Mouse (Mus musculus) lung, embryonic 15.5 days (tissue): ENCODE data around the gene Kcna3. TPM values are rescaled to one million over a fixed set of nuclear protein-coding genes. Genes with fewer than 3 reads are reported as not detected.
A peak's percentile ranks its signal among the peaks of the same experiment; 100 is the strongest.

Source experiments
- ATAC-seq: fragments of 200-750 bp; cut with Nextera tagmentation; 2 replicates; pipeline ENCODE4 v1.8.0; 2017; ENCODE audit warnings: moderate number of reproducible peaks, borderline replicate concordance; ENCODE audit not compliant: low FRiP score, low TSS enrichment; ENCODE audit errors: extremely low read depth
- H3K27ac ChIP-seq: fragments of 300-500 bp; sonication (generic); 2 replicates; pipeline ENCODE4 v1.5.1; 2015; ENCODE audit warnings: moderate library complexity, mild to moderate bottlenecking, inconsistent platforms
- H3K27me3 ChIP-seq: fragments of 300-500 bp; sonication (generic); 2 replicates; pipeline ENCODE4 v1.6.1; 2015; ENCODE audit warnings: inconsistent platforms
- H3K36me3 ChIP-seq: fragments of 300-500 bp; sonication (generic); 2 replicates; pipeline ENCODE4 v1.6.1; 2015; ENCODE audit warnings: inconsistent platforms
- H3K4me1 ChIP-seq: fragments of 300-500 bp; sonication (generic); 2 replicates; pipeline ENCODE4 v1.6.1; 2015; ENCODE audit warnings: inconsistent platforms
- H3K4me2 ChIP-seq: fragments of 300-500 bp; sonication (generic); 2 replicates; pipeline ENCODE4 v1.6.1; 2015; ENCODE audit warnings: inconsistent platforms, mild to moderate bottlenecking, moderate library complexity
- H3K4me3 ChIP-seq: fragments of 300-500 bp; sonication (generic); 2 replicates; pipeline ENCODE4 v1.5.1; 2015; ENCODE audit warnings: mild to moderate bottlenecking, inconsistent platforms
- H3K9ac ChIP-seq: fragments of 300-500 bp; sonication (generic); 2 replicates; pipeline ENCODE4 v1.6.1; 2015; ENCODE audit warnings: inconsistent platforms
- H3K9me3 ChIP-seq: fragments of 300-500 bp; sonication (generic); 2 replicates; pipeline ENCODE4 v1.6.1; 2016; ENCODE audit warnings: inconsistent platforms
- WGBS: fragments of 180-500 bp; shearing (Covaris S2); methylation state at CpG from one replicate; pipeline ENCODE4 v1.1.7; 2015; 5-methylcytosine and 5-hydroxymethylcytosine counted together
- polyA plus RNA-seq: library from polyadenylated mRNA; unstranded; fragments of >200 nt; fragmentation: Nextera tagmentation; extraction: Ambion mirVana; gene quantifications from 2 replicates; pipeline ENCODE4 v1.2.1, GENCODE M21; 2015

Kcna3 gene
- polyA plus RNA-seq, 1 experiment from 2014 or later = 3.5 TPM

DNA sequence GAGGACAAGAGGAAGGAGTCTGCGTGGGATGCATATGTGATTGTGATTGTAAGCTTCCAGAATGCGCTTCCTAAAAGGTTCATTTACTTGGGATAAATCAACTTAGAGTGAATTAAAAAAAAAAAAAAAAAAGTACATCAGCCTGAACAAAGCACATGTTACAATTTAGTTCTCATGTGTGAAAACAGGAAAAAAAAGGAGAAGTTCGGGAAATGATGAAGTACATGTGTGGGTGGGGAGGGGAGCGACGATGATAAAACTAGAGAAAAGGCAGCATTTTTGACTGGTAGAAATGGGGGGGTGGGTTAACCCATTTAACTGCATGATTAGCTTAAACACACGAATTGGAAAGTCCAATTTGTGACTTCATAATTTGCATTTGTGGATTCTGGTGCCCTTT, 31.3 kb downstream of the Kcna3 start:
- H3K4me1 ChIP-seq = no peaks in the 10 kb centered on the region
- no peaks in the 10 kb centered on the region for H3K9me3 ChIP-seq
- WGBS = 72% methylated on average over 6 of the region's 6 CpGs
- H3K4me2 ChIP-seq = no peak overlapping the region
- no peak overlapping the region for H3K9ac ChIP-seq
- no peak overlapping the region for H3K27ac ChIP-seq
- H3K27me3 ChIP-seq = no peaks in the 10 kb centered on the region
- H3K4me3 ChIP-seq = no peak overlapping the region
- ATAC-seq = no peak
- H3K36me3 ChIP-seq = no peaks in the 10 kb centered on the region

- no peak overlapping the region for H3K4me3 ChIP-seq
- WGBS = 56% methylated on average over 2 of the region's 2 CpGs
- no peak overlapping the region for H3K9ac ChIP-seq
- H3K9me3 ChIP-seq = no peaks in the 10 kb centered on the region
- no peaks in the 10 kb centered on the region for H3K36me3 ChIP-seq
- H3K4me1 ChIP-seq = no peaks in the 10 kb centered on the region
- H3K27ac ChIP-seq = no peak overlapping the region
- H3K4me2 ChIP-seq = no peak overlapping the region
- ATAC-seq = no peak
- no peaks in the 10 kb centered on the region for H3K27me3 ChIP-seq
Observed at GRCm38 (mm10) chr3:107073863-107074262, 37.9 kb downstream of the Kcna3 start.

GRCm38 (mm10) chr3:107075705-107076104, 39.7 kb downstream of the Kcna3 start:
- no peaks in the 10 kb centered on the region for H3K4me1 ChIP-seq
- H3K4me2 ChIP-seq = no peak overlapping the region
- 82% methylated on average over 1 of the region's 1 CpGs for WGBS
- ATAC-seq = no peak
- no peaks in the 10 kb centered on the region for H3K36me3 ChIP-seq
- no peak overlapping the region for H3K9ac ChIP-seq
- no peaks in the 10 kb centered on the region for H3K9me3 ChIP-seq
- no peaks in the 10 kb centered on the region for H3K27me3 ChIP-seq
- H3K4me3 ChIP-seq = no peak overlapping the region
- H3K27ac ChIP-seq = no peak overlapping the region

- Histone ChIP-seq H3K27me3 (no peaks in the 10 kb centered on the region), H3K4me2 (no peak overlapping the region), H3K9me3 (no peaks in the 10 kb centered on the region), H3K9ac (no peak overlapping the region), H3K4me3 (no peak overlapping the region), H3K27ac (peak overlapping the region; percentile 25; the same call in 1 of the 2 replicates), H3K4me1 (no peaks in the 10 kb centered on the region), H3K36me3 (no peaks in the 10 kb centered on the region)
- 22% methylated on average over 3 of the region's 3 CpGs for WGBS
- ATAC-seq = peak; percentile 83
Observed at GRCm38 (mm10) chr3:107076658-107077057, 40.7 kb downstream of the Kcna3 start.

- ATAC-seq = peak; percentile 36
- Histone ChIP-seq H3K4me3 (no peak overlapping the region), H3K4me2 (no peak overlapping the region), H3K36me3 (no peaks in the 10 kb centered on the region), H3K9me3 (no peaks in the 10 kb centered on the region), H3K27me3 (no peaks in the 10 kb centered on the region), H3K4me1 (no peaks in the 10 kb centered on the region), H3K9ac (no peak overlapping the region), H3K27ac (no peak overlapping the region)
- 65% methylated on average over 2 of the region's 2 CpGs for WGBS
Observed at GRCm38 (mm10) chr3:107077101-107077500, 41.1 kb downstream of the Kcna3 start.

GRCm38 (mm10) chr3:107080803-107081202, 44.8 kb downstream of the Kcna3 start:
- Histone ChIP-seq H3K36me3 (no peaks in the 10 kb centered on the region), H3K4me2 (no peak overlapping the region), H3K9ac (no peak overlapping the region), H3K4me1 (no peaks in the 10 kb centered on the region), H3K27ac (no peak overlapping the region), H3K4me3 (no peak overlapping the region), H3K9me3 (no peaks in the 10 kb centered on the region), H3K27me3 (no peaks in the 10 kb centered on the region)
- 67% methylated on average over 3 of the region's 3 CpGs for WGBS
- no peak for ATAC-seq

DNA sequence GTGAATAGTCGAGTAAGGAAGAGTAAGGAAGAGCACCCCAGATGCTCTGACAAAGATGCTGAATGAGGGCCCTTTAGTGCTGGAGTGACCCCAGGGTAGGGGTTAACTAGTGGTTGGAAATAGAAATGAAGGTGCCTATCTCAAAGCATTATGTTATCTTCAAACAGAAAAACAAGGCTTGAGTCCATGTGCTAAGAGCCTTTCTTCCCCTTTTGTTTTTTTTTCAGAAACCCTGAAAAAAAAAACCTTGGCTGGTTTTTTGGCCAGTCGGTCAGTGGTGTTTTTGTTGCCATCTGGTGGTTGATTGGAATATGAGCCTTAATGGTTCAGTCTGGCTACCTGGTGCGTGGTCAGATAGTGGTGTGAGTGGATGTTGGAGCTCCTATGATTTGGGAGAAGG, 45.3 kb downstream of the Kcna3 start:
- no peak overlapping the region for H3K4me2 ChIP-seq
- ATAC-seq = no peak
- WGBS = 30% methylated on average over 3 of the region's 3 CpGs

DNA sequence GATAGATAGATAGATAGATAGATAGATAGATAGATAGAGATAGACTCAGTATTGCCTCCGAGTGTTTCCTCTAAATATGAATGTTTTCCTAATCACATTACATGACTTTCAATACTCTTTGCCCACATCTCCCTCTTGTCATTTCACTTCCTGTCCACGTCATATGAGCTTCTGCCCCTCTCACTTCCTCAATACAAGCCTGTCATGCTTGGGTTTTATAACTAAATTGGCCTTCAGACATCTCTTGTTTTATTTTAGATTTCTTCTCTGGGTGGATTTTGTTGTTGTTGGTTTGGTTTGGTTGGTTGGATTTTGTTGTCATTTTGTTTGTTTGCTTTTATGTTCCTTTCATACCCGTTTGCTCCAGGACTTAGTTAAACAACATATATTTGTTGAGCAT, 48.6 kb downstream of the Kcna3 start:
- Histone ChIP-seq H3K4me1 (no peaks in the 10 kb centered on the region), H3K4me3 (no peak overlapping the region), H3K9ac (no peak overlapping the region), H3K4me2 (no peak overlapping the region), H3K27ac (no peak overlapping the region), H3K36me3 (no peaks in the 10 kb centered on the region), H3K9me3 (no peaks in the 10 kb centered on the region), H3K27me3 (no peaks in the 10 kb centered on the region)
- no peak for ATAC-seq
- WGBS = 56% methylated on average over 3 of the region's 3 CpGs

More for the DNA sequence above, 45.3 kb downstream of the Kcna3 start:
- no peak overlapping the region for H3K27ac ChIP-seq
- H3K4me1 ChIP-seq = no peaks in the 10 kb centered on the region
- no peak overlapping the region for H3K9ac ChIP-seq
- H3K4me3 ChIP-seq = no peak overlapping the region
- no peaks in the 10 kb centered on the region for H3K9me3 ChIP-seq
- no peaks in the 10 kb centered on the region for H3K36me3 ChIP-seq
- no peaks in the 10 kb centered on the region for H3K27me3 ChIP-seq

- no peaks in the 10 kb centered on the region for H3K4me1 ChIP-seq
- ATAC-seq = no peak
- no peak overlapping the region for H3K27ac ChIP-seq
- H3K4me2 ChIP-seq = no peak overlapping the region
- 83% methylated on average over 4 of the region's 4 CpGs for WGBS
- no peaks in the 10 kb centered on the region for H3K9me3 ChIP-seq
- H3K27me3 ChIP-seq = no peaks in the 10 kb centered on the region
- H3K4me3 ChIP-seq = no peak overlapping the region
- H3K9ac ChIP-seq = no peak overlapping the region
- H3K36me3 ChIP-seq = no peaks in the 10 kb centered on the region
Observed at GRCm38 (mm10) chr3:107087410-107087809, 51.4 kb downstream of the Kcna3 start.

Other genes starting within 250 kb of the Kcna3 start
- gene Cd53, start 246.0 kb upstream of the Kcna3 start, polyA plus RNA-seq = 7.2 and 9.1 TPM in 2 replicates
- not detected in 2 replicates for gene Olfr266, start 209.9 kb upstream of the Kcna3 start, polyA plus RNA-seq
- 0.47 and 0.61 TPM in 2 replicates for gene Kcna2, start 65.0 kb downstream of the Kcna3 start, polyA plus RNA-seq
- not detected in 2 replicates for gene Kcna10, start 146.9 kb downstream of the Kcna3 start, polyA plus RNA-seq
- 93.2 and 98.0 TPM in 2 replicates for gene Cym, start 185.6 kb downstream of the Kcna3 start, polyA plus RNA-seq
- gene A630076J17Rik, start 194.4 kb downstream of the Kcna3 start, polyA plus RNA-seq = 0.15 and 0.44 TPM in 2 replicates
- gene Prok1, start 203.5 kb downstream of the Kcna3 start, polyA plus RNA-seq = not detected in 2 replicates
- 187 and 188 TPM in 2 replicates for gene Lamtor5, start 242.7 kb downstream of the Kcna3 start, polyA plus RNA-seq